Mouse (Mus musculus): ENCODE data around the gene 3110009E18Rik. TPM values are rescaled to one million over a fixed set of nuclear protein-coding genes. Genes with fewer than 3 reads are reported as not detected.
"Not testable (repeated sequence)": the region's sequence is repeated elsewhere in the genome, so short reads cannot be mapped to it uniquely, and the experiment has no call there.

Gene 3110009E18Rik
- polyA plus RNA-seq, 1 experiment from 2014 or later: 14.6 TPM

GRCm38 (mm10) chr1:120082957-120083585 lies 37.9 kb upstream of the 3110009E18Rik start:
- peak overlapping the region; percentile 96 for H3K27ac ChIP-seq (ENCODE audit: low read length)
- peak overlapping the region; percentile 36 for H3K4me2 ChIP-seq (ENCODE audit: low read depth, low read length)
- no peaks in the 10 kb centered on the region for H3K9me3 ChIP-seq (ENCODE audit: control insufficient read depth, low read length)
- WGBS: 19% methylated on average over 7 of the region's 7 CpGs
- H3K36me3 ChIP-seq (ENCODE audit: control insufficient read depth, insufficient read depth, low read length): no peaks in the 10 kb centered on the region
- H3K4me3 ChIP-seq (ENCODE audit: low read length): 0 out of 2 replicates have a peak overlapping the region, but pooled peaks have one; percentile 3
- H3K4me1 ChIP-seq (ENCODE audit: control insufficient read depth, insufficient read depth, low read length): peaks cover 33% of the 10 kb centered on the region
- ATAC-seq: peak; percentile 83
- H3K9ac ChIP-seq (ENCODE audit: low read depth, low read length): peak overlapping the region; percentile 45
- no peaks in the 10 kb centered on the region for H3K27me3 ChIP-seq (replicated peaks; ENCODE audit: control insufficient read depth, insufficient read depth, low read length)

GRCm38 (mm10) chr1:120083921-120084517 lies 37.0 kb upstream of the 3110009E18Rik start:
- Histone ChIP-seq H3K4me2 (ENCODE audit: low read depth, low read length) (peak overlapping the region; percentile 36), H3K27ac (ENCODE audit: low read length) (peak overlapping the region; percentile 96), H3K4me1 (ENCODE audit: control insufficient read depth, insufficient read depth, low read length) (peaks cover 33% of the 10 kb centered on the region), H3K27me3 (replicated peaks; ENCODE audit: control insufficient read depth, insufficient read depth, low read length) (no peaks in the 10 kb centered on the region), H3K9ac (ENCODE audit: low read depth, low read length) (no peak overlapping the region; the same call in 1 of the 2 replicates), H3K36me3 (ENCODE audit: control insufficient read depth, insufficient read depth, low read length) (no peaks in the 10 kb centered on the region), H3K4me3 (ENCODE audit: low read length) (no peak overlapping the region), H3K9me3 (ENCODE audit: control insufficient read depth, low read length) (no peaks in the 10 kb centered on the region)
- WGBS: 29% methylated on average over 5 of the region's 5 CpGs
- peak; percentile 74 for ATAC-seq

GRCm38 (mm10) chr1:120085696-120086095 lies 35.3 kb upstream of the 3110009E18Rik start:
- H3K9me3 ChIP-seq (ENCODE audit: control insufficient read depth, low read length): no peaks in the 10 kb centered on the region
- H3K4me1 ChIP-seq (ENCODE audit: control insufficient read depth, insufficient read depth, low read length): peaks cover 34% of the 10 kb centered on the region
- WGBS: 68% methylated on average over 3 of the region's 3 CpGs
- 0 out of 2 replicates have a peak overlapping the region, but pooled peaks have one; percentile 17 for H3K4me2 ChIP-seq (ENCODE audit: low read depth, low read length)
- H3K4me3 ChIP-seq (ENCODE audit: low read length): no peak overlapping the region
- ATAC-seq: peak; percentile 37
- H3K36me3 ChIP-seq (ENCODE audit: control insufficient read depth, insufficient read depth, low read length): no peaks in the 10 kb centered on the region
- H3K27ac ChIP-seq (ENCODE audit: low read length): peak overlapping the region; percentile 77
- H3K9ac ChIP-seq (ENCODE audit: low read depth, low read length): 0 out of 2 replicates have a peak overlapping the region, but pooled peaks have one; percentile 33
- H3K27me3 ChIP-seq (replicated peaks; ENCODE audit: control insufficient read depth, insufficient read depth, low read length): no peaks in the 10 kb centered on the region

GRCm38 (mm10) chr1:120086644-120087043 lies 34.3 kb upstream of the 3110009E18Rik start:
- Histone ChIP-seq H3K9me3 (ENCODE audit: control insufficient read depth, low read length) (no peaks in the 10 kb centered on the region), H3K9ac (ENCODE audit: low read depth, low read length) (no peak overlapping the region), H3K4me3 (ENCODE audit: low read length) (no peak overlapping the region), H3K36me3 (ENCODE audit: control insufficient read depth, insufficient read depth, low read length) (no peaks in the 10 kb centered on the region), H3K4me1 (ENCODE audit: control insufficient read depth, insufficient read depth, low read length) (peaks cover 33% of the 10 kb centered on the region), H3K4me2 (ENCODE audit: low read depth, low read length) (0 out of 2 replicates have a peak overlapping the region, but pooled peaks have one; percentile 17), H3K27me3 (replicated peaks; ENCODE audit: control insufficient read depth, insufficient read depth, low read length) (no peaks in the 10 kb centered on the region), H3K27ac (ENCODE audit: low read length) (0 out of 2 replicates have a peak overlapping the region, but pooled peaks have one; percentile 77)
- WGBS: 68% methylated on average over 13 of the region's 13 CpGs
- no peak for ATAC-seq

- H3K9me3 ChIP-seq (ENCODE audit: control insufficient read depth, low read length): no peaks in the 10 kb centered on the region
- no peak for ATAC-seq
- H3K4me1 ChIP-seq (ENCODE audit: control insufficient read depth, insufficient read depth, low read length): peaks cover 13% of the 10 kb centered on the region
- 29% methylated on average over 5 of the region's 5 CpGs for WGBS
- H3K27me3 ChIP-seq (replicated peaks; ENCODE audit: control insufficient read depth, insufficient read depth, low read length): no peaks in the 10 kb centered on the region
- no peaks in the 10 kb centered on the region for H3K36me3 ChIP-seq (ENCODE audit: control insufficient read depth, insufficient read depth, low read length)
- no peak overlapping the region for H3K9ac ChIP-seq (ENCODE audit: low read depth, low read length)
- no peak overlapping the region for H3K4me3 ChIP-seq (ENCODE audit: low read length)
- H3K4me2 ChIP-seq (ENCODE audit: low read depth, low read length): no peak overlapping the region
- H3K27ac ChIP-seq (ENCODE audit: low read length): peak overlapping the region; percentile 1; the same call in 1 of the 2 replicates
These were observed 31.8 kb upstream of the 3110009E18Rik start for GRCm38 (mm10) chr1:120089180-120089579.

GRCm38 (mm10) chr1:120090880-120091570 lies 30.0 kb upstream of the 3110009E18Rik start:
- H3K9ac ChIP-seq (ENCODE audit: low read depth, low read length): peak overlapping the region; percentile 17; the same call in 1 of the 2 replicates
- H3K9me3 ChIP-seq (ENCODE audit: control insufficient read depth, low read length): no peaks in the 10 kb centered on the region
- no peak overlapping the region for H3K4me3 ChIP-seq (ENCODE audit: low read length)
- H3K4me2 ChIP-seq (ENCODE audit: low read depth, low read length): peak overlapping the region; percentile 9; the same call in 1 of the 2 replicates
- H3K36me3 ChIP-seq (ENCODE audit: control insufficient read depth, insufficient read depth, low read length): no peaks in the 10 kb centered on the region
- ATAC-seq: peak; percentile 93
- peak overlapping the region; percentile 77 for H3K27ac ChIP-seq (ENCODE audit: low read length)
- peaks cover 3% of the 10 kb centered on the region for H3K4me1 ChIP-seq (ENCODE audit: control insufficient read depth, insufficient read depth, low read length)
- 60% methylated on average over 8 of the region's 8 CpGs for WGBS
- no peaks in the 10 kb centered on the region for H3K27me3 ChIP-seq (replicated peaks; ENCODE audit: control insufficient read depth, insufficient read depth, low read length)

GRCm38 (mm10) chr1:120093482-120094134 lies 27.4 kb upstream of the 3110009E18Rik start:
- not testable (repeated sequence) for ATAC-seq; H3K4me2 ChIP-seq (ENCODE audit: low read depth, low read length); H3K27ac ChIP-seq (ENCODE audit: low read length); H3K4me1 ChIP-seq (ENCODE audit: control insufficient read depth, insufficient read depth, low read length); H3K9me3 ChIP-seq (ENCODE audit: control insufficient read depth, low read length); H3K27me3 ChIP-seq (replicated peaks; ENCODE audit: control insufficient read depth, insufficient read depth, low read length); H3K9ac ChIP-seq (ENCODE audit: low read depth, low read length); H3K4me3 ChIP-seq (ENCODE audit: low read length); H3K36me3 ChIP-seq (ENCODE audit: control insufficient read depth, insufficient read depth, low read length)
- WGBS: 55% methylated on average over 11 of the region's 14 CpGs

- H3K9ac ChIP-seq (ENCODE audit: low read depth, low read length): no peak overlapping the region
- no peak overlapping the region for H3K4me3 ChIP-seq (ENCODE audit: low read length)
- WGBS: 70% methylated on average over 3 of the region's 3 CpGs
- no peak overlapping the region for H3K27ac ChIP-seq (ENCODE audit: low read length)
- H3K27me3 ChIP-seq (replicated peaks; ENCODE audit: control insufficient read depth, insufficient read depth, low read length): no peaks in the 10 kb centered on the region
- ATAC-seq: no peak
- H3K4me2 ChIP-seq (ENCODE audit: low read depth, low read length): no peak overlapping the region
- no peaks in the 10 kb centered on the region for H3K9me3 ChIP-seq (ENCODE audit: control insufficient read depth, low read length)
- no peaks in the 10 kb centered on the region; the same call in 1 of the 2 replicates for H3K4me1 ChIP-seq (ENCODE audit: control insufficient read depth, insufficient read depth, low read length)
- no peaks in the 10 kb centered on the region for H3K36me3 ChIP-seq (ENCODE audit: control insufficient read depth, insufficient read depth, low read length)
These were observed 26.1 kb upstream of the 3110009E18Rik start for GRCm38 (mm10) chr1:120094920-120095319.

GRCm38 (mm10) chr1:120098327-120098726 lies 22.7 kb upstream of the 3110009E18Rik start:
- 16% methylated on average over 7 of the region's 7 CpGs for WGBS
- Histone ChIP-seq H3K9me3 (ENCODE audit: control insufficient read depth, low read length) (no peaks in the 10 kb centered on the region), H3K27me3 (replicated peaks; ENCODE audit: control insufficient read depth, insufficient read depth, low read length) (no peaks in the 10 kb centered on the region), H3K4me1 (ENCODE audit: control insufficient read depth, insufficient read depth, low read length) (no peaks in the 10 kb centered on the region), H3K4me3 (ENCODE audit: low read length) (no peak overlapping the region), H3K4me2 (ENCODE audit: low read depth, low read length) (no peak overlapping the region), H3K9ac (ENCODE audit: low read depth, low read length) (no peak overlapping the region), H3K36me3 (ENCODE audit: control insufficient read depth, insufficient read depth, low read length) (no peaks in the 10 kb centered on the region), H3K27ac (ENCODE audit: low read length) (no peak overlapping the region)
- no peak for ATAC-seq

Data from intestine, embryonic 16.5 days (tissue).